Mouse (Mus musculus): Measurements from ENCODE around the gene Ccdc159. TPM values are rescaled to one million over a fixed set of nuclear protein-coding genes. Genes with fewer than 3 reads are reported as not detected.

Ccdc159 gene
- polyA plus RNA-seq, 1 experiment = 24.4 TPM

DNA sequence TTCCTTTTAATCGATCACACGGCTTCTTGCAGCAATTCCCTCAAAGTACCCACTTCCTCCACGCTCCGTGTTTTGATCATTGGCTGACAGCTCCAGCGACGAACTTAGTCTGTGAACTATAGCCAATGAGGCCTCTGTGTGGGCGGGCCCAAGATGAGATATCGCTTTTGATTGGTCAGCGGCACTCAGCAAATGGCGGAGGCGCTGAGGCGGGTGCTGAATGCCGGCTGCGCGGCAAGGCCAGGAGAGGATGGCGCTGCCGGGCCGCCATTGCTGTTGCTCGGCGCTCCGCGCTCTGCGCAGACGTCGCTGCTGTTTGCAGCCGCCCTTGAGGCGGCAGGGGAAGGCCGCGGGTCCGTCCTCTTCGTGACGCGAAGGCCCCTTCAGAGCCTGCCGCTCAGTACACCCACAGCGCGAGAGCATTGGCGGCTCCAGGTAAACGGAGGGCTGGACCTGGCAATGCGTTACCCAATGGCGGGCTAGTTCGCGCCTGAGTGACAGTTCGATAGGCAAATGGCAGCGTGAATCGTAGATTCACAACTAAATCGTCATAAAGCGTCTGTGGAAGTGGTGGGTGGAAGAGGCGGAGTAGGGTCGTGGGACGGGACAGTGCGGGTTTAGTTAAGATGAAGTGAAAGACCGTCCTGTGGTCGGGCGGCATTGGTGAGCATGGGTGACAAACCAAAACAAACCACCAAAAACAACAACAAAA, 28.5 kb downstream of the Ccdc159 start, which contains the start of gene Swsap1:
TSS of gene Swsap1 (plus strand) at position 186 of the 712 bp plus-strand sequence.
- peak within 1 kb of the TSS; percentile 36 for H3K4me3 ChIP-seq (ENCODE audit: insufficient read depth, low read length)
- TF ChIP-seq POLR2A (IDR thresholded peaks at IDR 0.05; ENCODE audit: extremely low read depth, insufficient read depth, low read length) (peak; percentile 70), CTCF (IDR thresholded peaks at IDR 0.05; ENCODE audit: extremely low read depth, insufficient read depth, low read length) (no peak)
- H3K4me1 ChIP-seq (ENCODE audit: control insufficient read depth, insufficient read depth, low read length) = peaks cover 5% of the 10 kb centered on the region; the same call in 1 of the 2 replicates
- peak within 1 kb of the TSS; percentile 91 for H3K27ac ChIP-seq (ENCODE audit: insufficient read depth, low read length)

DNA sequence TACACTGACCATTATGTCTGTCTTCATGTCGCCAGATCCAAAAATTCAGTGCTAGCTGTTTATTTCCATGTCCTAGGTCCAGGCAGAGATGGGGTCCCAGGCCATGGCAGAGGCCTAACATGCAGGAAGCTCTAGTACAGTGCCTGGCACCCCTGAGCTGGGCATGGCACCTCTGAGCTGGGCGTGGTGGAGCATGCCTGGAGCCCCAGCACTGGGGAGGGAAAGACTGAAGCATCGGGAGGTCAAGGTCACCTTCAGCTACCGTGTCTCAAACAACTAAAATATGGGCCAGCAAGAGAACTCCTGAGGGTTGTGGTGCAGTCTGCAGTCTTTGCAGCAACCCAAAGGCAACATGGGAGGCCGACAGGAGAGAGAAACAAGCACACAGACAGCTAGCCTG, 31.1 kb downstream of the Ccdc159 start:
- TF ChIP-seq CTCF (IDR thresholded peaks at IDR 0.05; ENCODE audit: extremely low read depth, insufficient read depth, low read length) = no peak
- no peak for TF ChIP-seq POLR2A (IDR thresholded peaks at IDR 0.05; ENCODE audit: extremely low read depth, insufficient read depth, low read length)

DNA sequence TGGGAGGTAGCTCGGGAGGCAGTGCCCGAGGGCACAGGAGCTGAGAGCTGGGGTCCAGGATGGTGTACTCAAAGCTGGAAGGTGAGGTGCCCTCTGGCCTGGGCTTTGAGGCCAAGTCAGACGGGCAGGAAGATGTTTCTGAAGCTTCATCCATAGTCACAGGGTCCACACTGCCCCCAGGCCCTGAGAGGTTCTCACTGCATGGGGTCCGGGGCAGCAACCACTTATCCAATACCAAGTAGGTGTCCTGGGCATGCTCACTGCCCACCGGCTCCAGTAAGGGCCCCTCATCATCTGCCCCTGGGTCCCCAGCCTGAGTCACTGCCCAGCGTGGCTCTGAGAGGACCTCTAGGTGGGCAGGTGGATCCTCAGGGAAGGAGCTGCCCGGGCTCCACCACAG, 32.0 kb downstream of the Ccdc159 start:
- TF ChIP-seq POLR2A (IDR thresholded peaks at IDR 0.05; ENCODE audit: extremely low read depth, insufficient read depth, low read length) (no peak), CTCF (IDR thresholded peaks at IDR 0.05; ENCODE audit: extremely low read depth, insufficient read depth, low read length) (no peak)
- H3K4me1 ChIP-seq (ENCODE audit: control insufficient read depth, insufficient read depth, low read length) = no peaks in the 10 kb centered on the region
- H3K27ac ChIP-seq (ENCODE audit: insufficient read depth, low read length) = no peak overlapping the region
- H3K4me3 ChIP-seq (ENCODE audit: insufficient read depth, low read length) = no peak overlapping the region

More for the DNA sequence above, 31.1 kb downstream of the Ccdc159 start:
- peaks cover 2% of the 10 kb centered on the region; the same call in 1 of the 2 replicates for H3K4me1 ChIP-seq (ENCODE audit: control insufficient read depth, insufficient read depth, low read length)
- H3K27ac ChIP-seq (ENCODE audit: insufficient read depth, low read length) = no peak overlapping the region
- H3K4me3 ChIP-seq (ENCODE audit: insufficient read depth, low read length) = no peak overlapping the region

DNA sequence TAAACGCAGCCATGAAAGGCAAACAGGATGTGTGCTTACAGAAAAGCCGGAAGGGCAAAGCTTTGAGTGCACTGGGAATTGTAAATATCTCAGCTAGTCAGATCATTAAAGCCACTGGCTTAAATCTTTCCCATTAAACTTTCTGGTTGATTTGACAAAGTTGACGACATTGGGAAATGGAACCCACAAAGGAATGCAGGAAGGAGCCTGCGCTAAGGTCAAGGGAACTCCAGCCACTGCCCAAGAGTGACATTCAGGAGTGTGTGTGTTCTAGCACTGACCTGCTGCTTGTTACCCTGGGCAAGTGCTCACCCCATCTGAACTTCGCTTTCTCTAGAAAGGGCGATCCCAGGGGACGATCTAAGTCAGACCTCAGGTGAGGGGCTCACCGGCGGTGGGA, 32.9 kb downstream of the Ccdc159 start:
- H3K27ac ChIP-seq (ENCODE audit: insufficient read depth, low read length) = no peak overlapping the region
- TF ChIP-seq CTCF (IDR thresholded peaks at IDR 0.05; ENCODE audit: extremely low read depth, insufficient read depth, low read length) (no peak), POLR2A (IDR thresholded peaks at IDR 0.05; ENCODE audit: extremely low read depth, insufficient read depth, low read length) (no peak)
- no peaks in the 10 kb centered on the region for H3K4me1 ChIP-seq (ENCODE audit: control insufficient read depth, insufficient read depth, low read length)
- H3K4me3 ChIP-seq (ENCODE audit: insufficient read depth, low read length) = no peak overlapping the region

- Histone ChIP-seq H3K4me1 (ENCODE audit: control insufficient read depth, insufficient read depth, low read length) (no peaks in the 10 kb centered on the region), H3K4me3 (ENCODE audit: insufficient read depth, low read length) (no peak overlapping the region), H3K27ac (ENCODE audit: insufficient read depth, low read length) (no peak overlapping the region)
- no peak for TF ChIP-seq POLR2A (IDR thresholded peaks at IDR 0.05; ENCODE audit: extremely low read depth, insufficient read depth, low read length)
- no peak for TF ChIP-seq CTCF (IDR thresholded peaks at IDR 0.05; ENCODE audit: extremely low read depth, insufficient read depth, low read length)
Observed at GRCm38 (mm10) chr9:21960558-21961208, 33.4 kb downstream of the Ccdc159 start.

- Histone ChIP-seq H3K4me1 (ENCODE audit: control insufficient read depth, insufficient read depth, low read length) (no peaks in the 10 kb centered on the region), H3K27ac (ENCODE audit: insufficient read depth, low read length) (no peak overlapping the region), H3K4me3 (ENCODE audit: insufficient read depth, low read length) (peak overlapping the region; percentile 23)
- TF ChIP-seq CTCF (IDR thresholded peaks at IDR 0.05; ENCODE audit: extremely low read depth, insufficient read depth, low read length) = no peak
- TF ChIP-seq POLR2A (IDR thresholded peaks at IDR 0.05; ENCODE audit: extremely low read depth, insufficient read depth, low read length) = no peak
Observed at GRCm38 (mm10) chr9:21961366-21961980, 34.2 kb downstream of the Ccdc159 start.

DNA sequence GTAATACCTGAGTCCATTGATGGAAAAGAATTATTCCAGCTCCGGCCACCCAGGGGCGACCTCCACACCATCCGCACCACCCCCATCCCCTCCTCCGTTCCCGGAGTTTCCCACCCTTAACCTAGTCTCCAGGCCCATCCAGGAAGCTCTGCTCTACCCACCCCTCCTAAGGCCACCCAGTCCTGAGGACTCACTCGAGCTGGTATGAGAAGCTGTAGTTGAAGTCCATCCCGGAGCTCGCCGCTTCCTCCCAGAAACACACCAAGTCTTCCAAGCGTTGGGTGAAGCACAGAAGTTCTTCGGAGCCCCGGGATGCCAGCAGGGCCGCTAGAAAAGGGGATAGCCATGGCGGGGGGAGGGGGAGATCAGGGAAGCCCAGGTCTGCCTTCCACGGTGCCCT, 34.7 kb downstream of the Ccdc159 start:
- Histone ChIP-seq H3K27ac (ENCODE audit: insufficient read depth, low read length) (no peak overlapping the region), H3K4me1 (ENCODE audit: control insufficient read depth, insufficient read depth, low read length) (no peaks in the 10 kb centered on the region), H3K4me3 (ENCODE audit: insufficient read depth, low read length) (peak overlapping the region; percentile 23)
- TF ChIP-seq POLR2A (IDR thresholded peaks at IDR 0.05; ENCODE audit: extremely low read depth, insufficient read depth, low read length) = no peak
- no peak for TF ChIP-seq CTCF (IDR thresholded peaks at IDR 0.05; ENCODE audit: extremely low read depth, insufficient read depth, low read length)

GRCm38 (mm10) chr9:21962416-21963059, 35.3 kb downstream of the Ccdc159 start:
- Histone ChIP-seq H3K27ac (ENCODE audit: insufficient read depth, low read length) (peak overlapping the region; percentile 51), H3K4me1 (ENCODE audit: control insufficient read depth, insufficient read depth, low read length) (no peaks in the 10 kb centered on the region), H3K4me3 (ENCODE audit: insufficient read depth, low read length) (peak overlapping the region; percentile 23)
- no peak for TF ChIP-seq CTCF (IDR thresholded peaks at IDR 0.05; ENCODE audit: extremely low read depth, insufficient read depth, low read length)
- no peak for TF ChIP-seq POLR2A (IDR thresholded peaks at IDR 0.05; ENCODE audit: extremely low read depth, insufficient read depth, low read length)

DNA sequence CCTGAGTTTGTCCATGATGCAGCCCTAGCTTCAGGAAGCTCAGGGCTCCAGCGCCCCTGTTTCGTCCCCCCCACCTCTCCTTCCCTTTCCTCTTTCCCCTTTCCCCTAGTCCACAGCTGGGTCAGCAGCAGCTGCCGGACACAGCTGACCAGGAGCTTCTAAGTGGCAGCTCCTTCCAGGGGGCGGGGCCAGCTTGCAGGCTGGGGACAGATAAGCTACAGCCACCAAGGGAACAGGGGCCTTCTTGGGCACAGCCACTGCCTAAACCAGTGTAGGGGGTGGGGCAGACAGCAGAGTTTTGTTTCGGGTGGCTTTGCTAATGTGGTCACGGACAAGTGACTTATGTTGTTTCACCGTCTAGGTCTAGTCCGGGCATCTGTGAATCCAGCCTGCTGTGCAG, 36.1 kb downstream of the Ccdc159 start, which contains the start of gene Epor:
TSS of gene Epor (minus strand) at position 90 of the 400 bp plus-strand sequence.
- TF ChIP-seq POLR2A (IDR thresholded peaks at IDR 0.05; ENCODE audit: extremely low read depth, insufficient read depth, low read length) (no peak), CTCF (IDR thresholded peaks at IDR 0.05; ENCODE audit: extremely low read depth, insufficient read depth, low read length) (no peak)
- H3K4me3 ChIP-seq (ENCODE audit: insufficient read depth, low read length) = peak within 1 kb of the TSS; percentile 23
- no peaks in the 10 kb centered on the region for H3K4me1 ChIP-seq (ENCODE audit: control insufficient read depth, insufficient read depth, low read length)
- peak within 1 kb of the TSS; percentile 51 for H3K27ac ChIP-seq (ENCODE audit: insufficient read depth, low read length)

Data from cortical plate, adult 2 months (tissue).